Mouse (Mus musculus): Measurements from ENCODE around the gene Lrba. TPM values are rescaled to one million over a fixed set of nuclear protein-coding genes. Genes with fewer than 3 reads are reported as not detected.

Gene Lrba
- polyA plus RNA-seq, 1 experiment from 2014 or later: 8.8 TPM

- no peak for TF ChIP-seq CTCF (IDR thresholded peaks at IDR 0.05; ENCODE audit: low read depth)
- H3K4me3 ChIP-seq (ENCODE audit: low read depth, low read length): no peak overlapping the region
- H3K27ac ChIP-seq (ENCODE audit: low read depth, low read length): peak overlapping the region; percentile 15; the same call in 1 of the 2 replicates
- no peak for ATAC-seq
- H3K27me3 ChIP-seq (replicated peaks; ENCODE audit: control insufficient read depth, insufficient read depth, low read length): no peaks in the 10 kb centered on the region
- no peak overlapping the region for H3K4me2 ChIP-seq (replicated peaks; ENCODE audit: low read depth)
- 45% methylated on average over 11 of the region's 11 CpGs for WGBS
- H3K36me3 ChIP-seq (ENCODE audit: control insufficient read depth, insufficient read depth): peaks cover 10% of the 10 kb centered on the region
- H3K4me1 ChIP-seq (replicated peaks; ENCODE audit: control insufficient read depth, insufficient read depth, low read length): 0 out of 2 replicates have a peak, but pooled peaks cover 6% of the 10 kb centered on the region
- no peak overlapping the region for H3K9ac ChIP-seq (ENCODE audit: low read depth, low read length)
- no peaks in the 10 kb centered on the region for H3K9me3 ChIP-seq (ENCODE audit: control insufficient read depth)
Measured at GRCm38 (mm10) chr3:86786845-86787351, 562.4 kb downstream of the Lrba start.

DNA sequence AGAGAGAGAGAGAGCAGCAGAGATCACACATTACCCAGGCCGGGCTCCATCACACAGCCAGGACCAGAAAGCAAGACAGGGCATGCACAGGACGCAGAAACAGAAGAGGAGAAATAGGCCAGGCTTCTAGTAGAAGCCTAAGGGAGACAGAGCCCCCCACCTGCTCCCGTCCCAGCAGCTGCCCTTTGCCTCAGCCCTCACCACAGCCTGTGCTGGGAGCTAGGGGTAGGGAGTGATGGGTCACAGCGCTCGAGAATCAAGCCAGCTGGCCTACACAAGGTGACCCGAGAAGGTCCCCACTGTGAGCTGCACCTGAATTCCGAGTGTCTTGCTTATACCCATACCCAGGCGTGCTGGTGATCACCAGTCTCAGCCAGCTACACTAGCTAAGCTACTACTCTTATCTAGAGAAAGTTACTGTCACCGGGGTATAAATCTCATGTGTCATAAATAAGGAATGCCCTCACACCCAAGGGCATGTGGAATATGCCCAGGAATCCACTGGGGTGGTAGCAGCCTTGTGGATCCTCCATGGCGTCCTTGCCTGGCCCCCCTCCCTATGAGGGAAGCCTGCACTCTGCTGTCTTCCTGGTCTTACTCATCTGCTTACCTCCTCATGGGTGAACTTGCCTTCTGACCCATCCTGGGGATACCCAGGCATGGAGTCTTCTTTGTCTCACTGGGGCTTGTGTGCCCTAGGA, 563.1 kb downstream of the Lrba start:
- H3K4me2 ChIP-seq (replicated peaks; ENCODE audit: low read depth): no peak overlapping the region
- H3K4me3 ChIP-seq (ENCODE audit: low read depth, low read length): no peak overlapping the region
- no peak for ATAC-seq
- H3K4me1 ChIP-seq (replicated peaks; ENCODE audit: control insufficient read depth, insufficient read depth, low read length): 0 out of 2 replicates have a peak, but pooled peaks cover 6% of the 10 kb centered on the region
- TF ChIP-seq CTCF (IDR thresholded peaks at IDR 0.05; ENCODE audit: low read depth): no peak
- no peaks in the 10 kb centered on the region for H3K27me3 ChIP-seq (replicated peaks; ENCODE audit: control insufficient read depth, insufficient read depth, low read length)
- peaks cover 10% of the 10 kb centered on the region for H3K36me3 ChIP-seq (ENCODE audit: control insufficient read depth, insufficient read depth)
- no peaks in the 10 kb centered on the region for H3K9me3 ChIP-seq (ENCODE audit: control insufficient read depth)
- H3K27ac ChIP-seq (ENCODE audit: low read depth, low read length): peak overlapping the region; percentile 15; the same call in 1 of the 2 replicates
- WGBS: 74% methylated on average over 10 of the region's 10 CpGs
- no peak overlapping the region for H3K9ac ChIP-seq (ENCODE audit: low read depth, low read length)

DNA sequence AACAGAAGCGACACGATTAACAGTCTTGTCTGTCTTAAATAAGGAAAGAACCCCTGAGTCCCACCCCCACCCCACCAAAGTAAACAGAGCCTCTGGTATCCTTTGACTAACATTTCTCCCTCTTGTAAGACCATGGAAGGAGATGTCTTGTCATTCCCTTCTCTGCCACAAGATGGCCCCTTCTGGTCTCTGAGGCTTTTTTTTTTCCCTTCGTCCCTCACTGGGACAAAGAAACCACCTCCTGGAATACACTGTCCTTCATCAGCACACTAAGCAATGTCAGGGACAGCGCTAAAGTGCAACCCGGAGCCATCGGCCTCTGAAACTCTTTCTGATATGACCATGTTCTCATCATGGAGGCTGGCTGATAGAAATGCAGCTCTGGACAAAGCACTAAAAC, 564.2 kb downstream of the Lrba start:
- no peaks in the 10 kb centered on the region for H3K9me3 ChIP-seq (ENCODE audit: control insufficient read depth)
- WGBS: 26% methylated on average over 6 of the region's 6 CpGs
- no peak for ATAC-seq
- H3K4me3 ChIP-seq (ENCODE audit: low read depth, low read length): no peak overlapping the region
- H3K36me3 ChIP-seq (ENCODE audit: control insufficient read depth, insufficient read depth): peaks cover 4% of the 10 kb centered on the region; the same call in 1 of the 2 replicates
- no peak overlapping the region for H3K27ac ChIP-seq (ENCODE audit: low read depth, low read length)
- H3K4me1 ChIP-seq (replicated peaks; ENCODE audit: control insufficient read depth, insufficient read depth, low read length): 0 out of 2 replicates have a peak, but pooled peaks cover 6% of the 10 kb centered on the region
- no peaks in the 10 kb centered on the region for H3K27me3 ChIP-seq (replicated peaks; ENCODE audit: control insufficient read depth, insufficient read depth, low read length)
- no peak overlapping the region for H3K4me2 ChIP-seq (replicated peaks; ENCODE audit: low read depth)
- no peak overlapping the region for H3K9ac ChIP-seq (ENCODE audit: low read depth, low read length)
- TF ChIP-seq CTCF (IDR thresholded peaks at IDR 0.05; ENCODE audit: low read depth): peak; percentile 82

DNA sequence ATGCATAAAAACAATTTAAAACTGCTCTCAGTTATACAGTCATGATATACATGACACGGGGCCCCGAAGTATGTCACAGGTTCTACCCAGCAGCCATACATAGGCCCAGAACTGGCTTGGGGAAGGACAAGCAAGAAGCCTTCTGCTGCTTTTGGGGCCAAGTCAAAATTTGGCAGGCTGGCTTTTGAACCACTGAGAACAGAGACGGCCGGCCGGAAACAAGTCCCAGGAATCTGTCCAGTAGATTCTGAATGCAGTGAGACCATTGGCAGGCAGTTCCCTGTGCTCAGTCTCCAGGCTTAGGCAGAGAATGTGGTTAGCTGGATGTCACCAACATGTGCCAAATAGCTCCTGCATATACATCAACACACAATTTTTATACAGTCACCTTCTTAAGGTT, 565.3 kb downstream of the Lrba start:
- H3K27ac ChIP-seq (ENCODE audit: low read depth, low read length): no peak overlapping the region
- ATAC-seq: no peak
- H3K36me3 ChIP-seq (ENCODE audit: control insufficient read depth, insufficient read depth): no peaks in the 10 kb centered on the region
- WGBS: 88% methylated on average over 5 of the region's 5 CpGs
- 0 out of 2 replicates have a peak, but pooled peaks cover 6% of the 10 kb centered on the region for H3K4me1 ChIP-seq (replicated peaks; ENCODE audit: control insufficient read depth, insufficient read depth, low read length)
- H3K27me3 ChIP-seq (replicated peaks; ENCODE audit: control insufficient read depth, insufficient read depth, low read length): no peaks in the 10 kb centered on the region
- H3K4me2 ChIP-seq (replicated peaks; ENCODE audit: low read depth): no peak overlapping the region
- TF ChIP-seq CTCF (IDR thresholded peaks at IDR 0.05; ENCODE audit: low read depth): no peak
- no peak overlapping the region for H3K9ac ChIP-seq (ENCODE audit: low read depth, low read length)
- H3K9me3 ChIP-seq (ENCODE audit: control insufficient read depth): no peaks in the 10 kb centered on the region
- H3K4me3 ChIP-seq (ENCODE audit: low read depth, low read length): no peak overlapping the region

- ATAC-seq: no peak
- Histone ChIP-seq H3K4me3 (ENCODE audit: low read depth, low read length) (no peak overlapping the region), H3K4me1 (replicated peaks; ENCODE audit: control insufficient read depth, insufficient read depth, low read length) (no peaks in the 10 kb centered on the region), H3K9me3 (ENCODE audit: control insufficient read depth) (no peaks in the 10 kb centered on the region), H3K27me3 (replicated peaks; ENCODE audit: control insufficient read depth, insufficient read depth, low read length) (no peaks in the 10 kb centered on the region), H3K36me3 (ENCODE audit: control insufficient read depth, insufficient read depth) (no peaks in the 10 kb centered on the region), H3K4me2 (replicated peaks; ENCODE audit: low read depth) (no peak overlapping the region), H3K9ac (ENCODE audit: low read depth, low read length) (no peak overlapping the region), H3K27ac (ENCODE audit: low read depth, low read length) (no peak overlapping the region)
- TF ChIP-seq CTCF (IDR thresholded peaks at IDR 0.05; ENCODE audit: low read depth): no peak
- 49% methylated on average over 4 of the region's 4 CpGs for whole genome bisulfite sequencing
Measured at GRCm38 (mm10) chr3:86793264-86793663, 568.8 kb downstream of the Lrba start.

- 32% methylated on average over 1 of the region's 1 CpGs for WGBS
- Histone ChIP-seq H3K27me3 (replicated peaks; ENCODE audit: control insufficient read depth, insufficient read depth, low read length) (no peaks in the 10 kb centered on the region), H3K9me3 (ENCODE audit: control insufficient read depth) (no peaks in the 10 kb centered on the region), H3K4me1 (replicated peaks; ENCODE audit: control insufficient read depth, insufficient read depth, low read length) (no peaks in the 10 kb centered on the region), H3K4me2 (replicated peaks; ENCODE audit: low read depth) (no peak overlapping the region), H3K36me3 (ENCODE audit: control insufficient read depth, insufficient read depth) (no peaks in the 10 kb centered on the region), H3K4me3 (ENCODE audit: low read depth, low read length) (no peak overlapping the region), H3K27ac (ENCODE audit: low read depth, low read length) (no peak overlapping the region; the same call in 1 of the 2 replicates), H3K9ac (ENCODE audit: low read depth, low read length) (no peak overlapping the region)
- no peak; the same call in 1 of the 2 replicates for ATAC-seq
- no peak for TF ChIP-seq CTCF (IDR thresholded peaks at IDR 0.05; ENCODE audit: low read depth)
Measured at GRCm38 (mm10) chr3:86793720-86794191, 569.3 kb downstream of the Lrba start.
